Mouse (Mus musculus) MEL (cell line): ENCODE results near the gene Rnf44.

Source experiments
- CTCF ChIP-seq, 3 experiments: IDR thresholded peaks in 2 of 3; conservative IDR thresholded peaks in 1 of 3; 2 replicates each; pipeline ENCODE4 v1.5.1; 2011 to 2012; ENCODE audit warnings: low read length in 3 of 3, low read depth in 2 of 3, mild to moderate bottlenecking in 2 of 3, improper control_type of control experiment in 1 of 3, inconsistent platforms in 1 of 3, mixed read lengths in 1 of 3, moderate library complexity in 1 of 3; ENCODE audit not compliant: control insufficient read depth in 1 of 3, insufficient read depth in 1 of 3, poor library complexity in 1 of 3, severe bottlenecking in 1 of 3
- EP300 ChIP-seq, 2 experiments: IDR thresholded peaks; 2 replicates each; pipeline ENCODE4 v1.6.1; 2011; ENCODE audit warnings: improper control_type of control experiment in 2 of 2, low read length in 2 of 2, low read depth in 1 of 2, mild to moderate bottlenecking in 1 of 2
- ETS1 ChIP-seq: IDR thresholded peaks from 2 replicates; pipeline ENCODE4 v1.6.1; 2012; ENCODE audit warnings: low read depth, mild to moderate bottlenecking, inconsistent platforms, low read length, improper control_type of control experiment, moderate library complexity
- GATA1 ChIP-seq: IDR thresholded peaks from 2 replicates; pipeline ENCODE4 v1.6.1; 2011; ENCODE audit warnings: low read depth, low read length, improper control_type of control experiment
- JUND ChIP-seq: IDR thresholded peaks from 2 replicates; pipeline ENCODE4 v1.6.1; 2011; ENCODE audit warnings: low read depth, mild to moderate bottlenecking, improper control_type of control experiment, low read length
- MAX ChIP-seq: IDR thresholded peaks from 2 replicates; pipeline ENCODE4 v1.6.1; 2011; ENCODE audit warnings: low read length, improper control_type of control experiment
- MXI1 ChIP-seq: IDR thresholded peaks from 2 replicates; pipeline ENCODE4 v1.6.1; 2011; ENCODE audit warnings: mild to moderate bottlenecking, low read depth, low read length, improper control_type of control experiment
- POLR2A ChIP-seq, 2 experiments: IDR thresholded peaks; 2 replicates each; pipeline ENCODE4 v1.6.1; 2011 to 2012; ENCODE audit warnings: low read length in 2 of 2, mild to moderate bottlenecking in 2 of 2, control low read depth in 1 of 2, improper control_type of control experiment in 1 of 2, low read depth in 1 of 2, moderate library complexity in 1 of 2; ENCODE audit not compliant: control insufficient read depth in 1 of 2, insufficient read depth in 1 of 2, poor library complexity in 1 of 2
- POLR2AphosphoS2 ChIP-seq: IDR thresholded peaks from 2 replicates; pipeline ENCODE4 v1.6.1; 2011; ENCODE audit warnings: low read length, improper control_type of control experiment
- SIN3A ChIP-seq: IDR thresholded peaks from 2 replicates; pipeline ENCODE4 v1.6.1; 2012; ENCODE audit warnings: low read length, improper control_type of control experiment, inconsistent platforms
- SMC3 ChIP-seq: IDR thresholded peaks from 2 replicates; pipeline ENCODE4 v1.6.1; 2011; ENCODE audit warnings: low read depth, low read length, improper control_type of control experiment

GRCm38 (mm10) chr13:54726131-54726530 lies 32.4 kb upstream of the Rnf44 start:
- TF ChIP-seq CTCF (IDR thresholded peaks at IDR 0.05 in 2 of 3, conservative IDR thresholded peaks at IDR 0.05 in 1 of 3; ENCODE audit: control insufficient read depth in 1 of 3, insufficient read depth in 1 of 3, low read depth in 2 of 3, low read length in 3 of 3, poor library complexity in 1 of 3, severe bottlenecking in 1 of 3) (no peak), SMC3 (no peak), MAX (no peak), MXI1 (no peak), SIN3A (no peak), ETS1 (no peak), POLR2AphosphoS2 (no peak), GATA1 (no peak), JUND (no peak), EP300 (IDR thresholded peaks at IDR 0.05; ENCODE audit: low read depth in 1 of 2, low read length in 2 of 2) (no peak), POLR2A (IDR thresholded peaks at IDR 0.05; ENCODE audit: control insufficient read depth in 1 of 2, insufficient read depth in 1 of 2, low read depth in 1 of 2, low read length in 2 of 2, poor library complexity in 1 of 2) (no peak)
